26 mouse cellular contexts compared by ENCODE assay signal in the genomic region with DNA sequence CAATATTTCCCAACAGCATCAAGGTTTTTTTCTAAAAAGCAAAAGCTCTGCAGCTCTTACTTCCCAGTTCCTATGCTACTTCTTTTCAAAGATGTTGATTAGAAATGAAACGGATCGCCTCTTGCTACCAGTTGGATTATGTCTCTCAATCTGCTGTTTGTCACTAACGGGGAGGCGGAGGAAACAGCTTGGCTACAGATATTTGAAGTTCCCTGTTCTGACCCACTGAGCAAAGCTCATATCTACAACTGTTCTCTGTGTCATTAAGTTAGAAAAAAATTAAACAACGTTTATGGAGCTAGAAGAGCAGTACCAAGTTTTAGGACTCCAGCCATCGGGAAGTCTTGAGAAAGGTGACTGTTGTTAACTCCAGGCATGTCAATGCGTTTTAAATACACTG.
DNase-seq lines count a peak whose midpoint lies in the region; ATAC-seq and TF ChIP-seq lines count a peak whose summit lies in the region.
"Had no signal": no experiment of that assay in that cellular context is flagged by ENCODE, and none has a peak within 500 bp of the region (broad histone marks: within the 10 kb centered on the region; RNA-seq: fewer than 3 reads in every experiment).

No protein-coding gene starts in this region.

- no peak for DNase-seq in gastrocnemius, adult 2 months
- no peak for DNase-seq in gastrocnemius, postnatal 4 days (ENCODE audit: low spot score in 2 of 2)
- DNase-seq in kidney, adult 9 months: peak; percentile 51
- DNase-seq in kidney, postnatal 36 days: no peak
- DNase-seq in layer of hippocampus, adult 11-12 months (ENCODE audit: low spot score): peak; percentile 30
- no peak for DNase-seq in layer of hippocampus, postnatal 25 days (ENCODE audit: extremely low spot score in 1 of 2, low spot score in 1 of 2)
- DNase-seq in midbrain, embryonic 11.5 days (ENCODE audit: low spot score, missing footprints): peak; percentile 35
- DNase-seq: adrenal gland, adult 2 months; adrenal gland, postnatal 14 days; cerebellum, adult 11 months; cerebellum, adult 2 months; cerebellum, adult 9-11 months; cerebellum, postnatal 25 days; gastrocnemius, postnatal 10 days; gastrocnemius, postnatal 36 days; heart, adult 18-20 months; heart, postnatal 10 days; heart, postnatal 4 days had no signal

- H3K9me3 ChIP-seq in midbrain, embryonic 11.5 days (ENCODE audit: control insufficient read depth, low read length): no peaks in the 10 kb centered on the region
- no peaks in the 10 kb centered on the region for H3K9me3 ChIP-seq in midbrain, embryonic 16.5 days (replicated peaks; ENCODE audit: control insufficient read depth, low read length, poor library complexity, severe bottlenecking)
- H3K9me3 ChIP-seq: embryonic facial prominence, embryonic 12.5 days; embryonic facial prominence, embryonic 15.5 days; heart, embryonic 12.5 days; heart, embryonic 15.5 days had no signal

- no peak overlapping the region for H3K4me2 ChIP-seq in midbrain, embryonic 11.5 days
- H3K4me2 ChIP-seq in midbrain, embryonic 16.5 days (ENCODE audit: low read length): no peak overlapping the region
- H3K4me2 ChIP-seq: embryonic facial prominence, embryonic 12.5 days; embryonic facial prominence, embryonic 15.5 days; heart, embryonic 12.5 days; heart, embryonic 15.5 days; hindbrain, embryonic 14.5 days had no signal

- ATAC-seq in midbrain, embryonic 11.5 days (ENCODE audit: low FRiP score): no peak
- no peak for ATAC-seq in midbrain, embryonic 16.5 days
- ATAC-seq: CD4-positive, CD25-positive, alpha-beta regulatory T cell, adult 4 months; hindbrain, postnatal 0 days had no signal

- no peak for TF ChIP-seq CTCF in gastrocnemius, adult 2 months (IDR thresholded peaks at IDR 0.05)

- H3K36me3 ChIP-seq in midbrain, embryonic 11.5 days (ENCODE audit: control insufficient read depth, insufficient read depth, low read length): no peaks in the 10 kb centered on the region
- peaks cover 6% of the 10 kb centered on the region; the same call in 1 of the 2 replicates for H3K36me3 ChIP-seq in midbrain, embryonic 16.5 days (ENCODE audit: control insufficient read depth, insufficient read depth, low read length)
- H3K36me3 ChIP-seq: embryonic facial prominence, embryonic 12.5 days; embryonic facial prominence, embryonic 15.5 days; heart, embryonic 12.5 days; heart, embryonic 15.5 days had no signal

- no peaks in the 10 kb centered on the region for H3K27me3 ChIP-seq in midbrain, embryonic 11.5 days (ENCODE audit: control insufficient read depth, insufficient read depth, low read length)
- H3K27me3 ChIP-seq in midbrain, embryonic 16.5 days (ENCODE audit: control insufficient read depth, insufficient read depth, low read depth, low read length): no peaks in the 10 kb centered on the region
- H3K27me3 ChIP-seq: embryonic facial prominence, embryonic 12.5 days; embryonic facial prominence, embryonic 15.5 days; heart, embryonic 12.5 days; heart, embryonic 15.5 days had no signal

- H3K4me3 ChIP-seq in gastrocnemius, adult 2 months: no peak overlapping the region
- H3K4me3 ChIP-seq in midbrain, embryonic 11.5 days (ENCODE audit: low read depth, low read length): no peak overlapping the region
- H3K4me3 ChIP-seq in midbrain, embryonic 16.5 days (ENCODE audit: low read depth, low read length): no peak overlapping the region
- H3K4me3 ChIP-seq: embryonic facial prominence, embryonic 12.5 days; embryonic facial prominence, embryonic 15.5 days; heart, embryonic 12.5 days; heart, embryonic 15.5 days had no signal

- WGBS in midbrain, embryonic 11.5 days: 92% methylated on average over 7 of the region's 7 CpGs
- 84% methylated on average over 7 of the region's 7 CpGs for WGBS in midbrain, embryonic 16.5 days

- intact Hi-C loops in gastrocnemius, adult 2 months (cut with DNase I): no loop called here

- no peak overlapping the region for H3K9ac ChIP-seq in midbrain, embryonic 11.5 days (ENCODE audit: low read length)
- H3K9ac ChIP-seq in midbrain, embryonic 16.5 days (ENCODE audit: low read depth, low read length): no peak overlapping the region
- H3K9ac ChIP-seq: embryonic facial prominence, embryonic 12.5 days; embryonic facial prominence, embryonic 15.5 days; heart, embryonic 12.5 days; heart, embryonic 15.5 days; hindbrain, embryonic 14.5 days had no signal

- H3K27ac ChIP-seq in gastrocnemius, adult 2 months: peak overlapping the region; percentile 73; the same call in 1 of the 2 replicates
- H3K27ac ChIP-seq in midbrain, embryonic 11.5 days (ENCODE audit: low read depth, low read length): no peak overlapping the region
- no peak overlapping the region for H3K27ac ChIP-seq in midbrain, embryonic 16.5 days (ENCODE audit: low read length)
- H3K27ac ChIP-seq: embryonic facial prominence, embryonic 12.5 days; embryonic facial prominence, embryonic 15.5 days; heart, embryonic 15.5 days; hindbrain, embryonic 14.5 days; hindbrain, postnatal 0 days had no signal

- no peaks in the 10 kb centered on the region for H3K4me1 ChIP-seq in midbrain, embryonic 11.5 days (ENCODE audit: control insufficient read depth, insufficient read depth, low read length)
- H3K4me1 ChIP-seq in midbrain, embryonic 16.5 days (ENCODE audit: control insufficient read depth, insufficient read depth, low read length): peaks cover 14% of the 10 kb centered on the region; the same call in 1 of the 2 replicates
- H3K4me1 ChIP-seq: embryonic facial prominence, embryonic 12.5 days; embryonic facial prominence, embryonic 15.5 days had no signal

Comparison
In these comparisons a context has a peak if more than half of its experiments do, and no peak if none do; other contexts are left out.
1. DNase-seq: peak in kidney, adult 9 months (single experiment), layer of hippocampus, adult 11-12 months (single experiment) and midbrain, embryonic 11.5 days (single experiment); none in gastrocnemius, adult 2 months (single experiment), gastrocnemius, postnatal 4 days (0 of 2), kidney, postnatal 36 days (0 of 2) and layer of hippocampus, postnatal 25 days (0 of 2).